Mouse (Mus musculus) cerebellum, adult 2 months (tissue): Measurements from ENCODE around the gene Shisal2a. TPM values are rescaled to one million over a fixed set of nuclear protein-coding genes. Genes with fewer than 3 reads are reported as not detected.

ENCODE experiments used
- DNase-seq, 2 experiments: peaks; one replicate each; pipeline ENCODE4 v3.0.0; 2021
- H3K27ac ChIP-seq: fragments of 200-500 bp; 2 replicates; pipeline ENCODE4 v1.5.1; 2012; ENCODE audit warnings: low read length, control low read depth, inconsistent platforms; ENCODE audit not compliant: insufficient read depth
- H3K27me3 ChIP-seq: fragments of 200-500 bp; 2 replicates; pipeline ENCODE4 v1.6.1; 2012; ENCODE audit warnings: inconsistent platforms, mild to moderate bottlenecking, low read length, moderate library complexity; ENCODE audit not compliant: control insufficient read depth, insufficient read depth
- H3K4me1 ChIP-seq: fragments of 200-500 bp; 2 replicates; pipeline ENCODE4 v1.6.1; 2011; ENCODE audit warnings: low read length; ENCODE audit not compliant: control insufficient read depth, insufficient read depth
- H3K4me3 ChIP-seq: fragments of 200-500 bp; replicated peaks from 2 replicates; pipeline ENCODE3; 2011; ENCODE audit warnings: mild to moderate bottlenecking, low read depth, low read length, control low read depth; ENCODE audit not compliant: insufficient read depth
- CTCF ChIP-seq: fragments of 200-500 bp; IDR thresholded peaks from 2 replicates; pipeline ENCODE4 v1.5.1; 2011; ENCODE audit warnings: low read depth, mild to moderate bottlenecking, control low read depth, low read length, moderate library complexity, borderline replicate concordance; ENCODE audit not compliant: insufficient read depth
- POLR2A ChIP-seq: fragments of 200-500 bp; IDR thresholded peaks from 2 replicates; pipeline ENCODE4 v1.6.1; 2011; ENCODE audit warnings: low read length, control low read depth, borderline replicate concordance; ENCODE audit not compliant: insufficient read depth
- WGBS: fragments of 180-500 bp; shearing (Covaris S2); methylation state at CpG from one replicate; pipeline ENCODE4 v1.1.7; 2018; 5-methylcytosine and 5-hydroxymethylcytosine counted together
- polyA plus RNA-seq: library from polyadenylated mRNA; depleted of rRNA; stranded (reverse); fragments of >200 nt; gene quantifications from 2 replicates; pipeline ENCODE4 v1.2.3, GENCODE M21; 2012; rRNA removed

The Shisal2a gene
- polyA plus RNA-seq: 0.36 and 0.73 TPM in 2 replicates

- DNase-seq: no peak
- no peak within 1 kb of the TSS for H3K4me3 ChIP-seq
- peaks cover 9% of the 10 kb centered on the region for H3K4me1 ChIP-seq
- no peaks in the 10 kb centered on the region; the same call in 1 of the 2 replicates for H3K27me3 ChIP-seq
- TF ChIP-seq POLR2A (no peak), CTCF (no peak)
- no peak within 1 kb of the TSS for H3K27ac ChIP-seq
- WGBS: 5% methylated on average over 54 of the region's 55 CpGs
Observed at GRCm38 (mm10) chr4:108383183-108383714, at the start of gene Shisal2a. Gene Shisal2a (minus strand): TSS chr4:108383349.

- Histone ChIP-seq H3K4me1 (no peaks in the 10 kb centered on the region), H3K4me3 (no peak overlapping the region), H3K27ac (no peak overlapping the region), H3K27me3 (no peaks in the 10 kb centered on the region)
- DNase-seq: no peak
- no peak for TF ChIP-seq POLR2A
- TF ChIP-seq CTCF: no peak
- 52% methylated on average over 2 of the region's 2 CpGs for WGBS
Observed at GRCm38 (mm10) chr4:108431561-108431936, 48.4 kb upstream of the Shisal2a start.

- Histone ChIP-seq H3K4me1 (no peaks in the 10 kb centered on the region), H3K4me3 (no peak overlapping the region), H3K27me3 (no peaks in the 10 kb centered on the region), H3K27ac (no peak overlapping the region)
- no peak for TF ChIP-seq POLR2A
- TF ChIP-seq CTCF: no peak
- no peak for DNase-seq
- WGBS: 65% methylated on average over 4 of the region's 4 CpGs
Observed at GRCm38 (mm10) chr4:108430656-108431560, 47.8 kb upstream of the Shisal2a start.

- H3K27me3 ChIP-seq: no peaks in the 10 kb centered on the region
- TF ChIP-seq POLR2A: no peak
- TF ChIP-seq CTCF: no peak
- no peak overlapping the region for H3K4me3 ChIP-seq
- H3K4me1 ChIP-seq: no peaks in the 10 kb centered on the region
- no peak for DNase-seq
- WGBS: 66% methylated on average over 6 of the region's 6 CpGs
- H3K27ac ChIP-seq: no peak overlapping the region
Observed at GRCm38 (mm10) chr4:108428341-108428721, 45.2 kb upstream of the Shisal2a start.

- Histone ChIP-seq H3K27ac (no peak overlapping the region), H3K4me3 (no peak overlapping the region), H3K4me1 (no peaks in the 10 kb centered on the region), H3K27me3 (no peaks in the 10 kb centered on the region)
- TF ChIP-seq CTCF (no peak), POLR2A (no peak)
- WGBS: 75% methylated on average over 11 of the region's 11 CpGs
- DNase-seq: no peak
Observed at GRCm38 (mm10) chr4:108427719-108428340, 44.7 kb upstream of the Shisal2a start.

GRCm38 (mm10) chr4:108424587-108424986 is 41.4 kb upstream of the Shisal2a start:
- H3K4me1 ChIP-seq: no peaks in the 10 kb centered on the region
- DNase-seq: no peak
- TF ChIP-seq POLR2A (no peak), CTCF (no peak)
- no peak overlapping the region for H3K4me3 ChIP-seq
- no peak overlapping the region for H3K27ac ChIP-seq
- no peaks in the 10 kb centered on the region for H3K27me3 ChIP-seq
- WGBS: 88% methylated on average over 2 of the region's 2 CpGs

GRCm38 (mm10) chr4:108407621-108408020 is 24.5 kb upstream of the Shisal2a start:
- H3K27ac ChIP-seq: no peak overlapping the region
- TF ChIP-seq CTCF (no peak), POLR2A (no peak)
- no peaks in the 10 kb centered on the region for H3K27me3 ChIP-seq
- H3K4me3 ChIP-seq: no peak overlapping the region
- DNase-seq: no peak
- no peaks in the 10 kb centered on the region for H3K4me1 ChIP-seq
- 72% methylated on average over 8 of the region's 8 CpGs for WGBS
